8 mouse cellular contexts compared by ENCODE assay signal in the genomic region with DNA sequence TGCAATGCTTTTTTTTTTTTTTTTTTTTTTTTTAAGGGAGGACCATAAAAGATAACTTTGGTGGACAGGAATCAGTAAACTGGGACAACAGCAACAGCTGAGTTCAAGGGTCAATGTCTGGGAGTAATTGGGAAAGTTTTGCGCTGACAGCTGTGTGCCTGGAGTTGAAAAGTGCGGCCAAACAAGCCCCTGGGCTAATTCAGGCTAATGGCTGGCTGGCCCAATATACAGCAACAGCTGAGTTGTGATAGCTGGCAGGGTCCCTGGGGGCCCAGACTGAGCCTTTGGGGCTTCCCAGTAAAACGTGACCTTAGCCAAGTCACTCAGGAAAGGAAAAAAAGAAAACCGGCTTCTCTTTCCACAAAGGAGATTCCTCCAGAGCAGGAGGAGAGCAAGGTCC. TPM values are rescaled to one million over a fixed set of nuclear protein-coding genes. Genes with fewer than 3 reads are reported as not detected.
DNase-seq lines count a peak whose midpoint lies in the region; ATAC-seq lines count a peak whose summit lies in the region.

No protein-coding gene starts in this region.

- peak; percentile 57 for DNase-seq in embryo, embryonic 9.5 days (ENCODE audit: extremely low spot score)
- DNase-seq in forelimb bud, embryonic 11.5 days (ENCODE audit: low read depth, low spot score) = peak; percentile 70
- DNase-seq in heart, postnatal 36 days = peak; percentile 50 to 57
- no peak for DNase-seq in cerebellum, postnatal 25 days
- no peak for DNase-seq in spleen, adult 12 weeks (ENCODE audit: low spot score)
- DNase-seq in c-Kit-positive CD71-positive TER-119-positive erythroid progenitor cells, embryonic 14.5 days (ENCODE audit: low spot score) = no peak

- H3K27ac ChIP-seq in liver, embryonic 12.5 days = no peak overlapping the region

- no peak overlapping the region for H3K9ac ChIP-seq in liver, embryonic 12.5 days

- H3K4me2 ChIP-seq in liver, embryonic 12.5 days = peak overlapping the region; percentile 70; the same call in 1 of the 2 replicates

- H3K36me3 ChIP-seq in liver, embryonic 12.5 days = no peaks in the 10 kb centered on the region

- H3K4me1 ChIP-seq in liver, embryonic 12.5 days = peaks cover 38% of the 10 kb centered on the region

- H3K4me3 ChIP-seq in liver, embryonic 12.5 days = no peak overlapping the region

- 38% methylated on average over 4 of the region's 4 CpGs for WGBS in liver, embryonic 12.5 days (ENCODE audit: insufficient replicate concordance)

- peaks cover 79% of the 10 kb centered on the region for H3K27me3 ChIP-seq in liver, embryonic 12.5 days (replicated peaks)

- intact Hi-C loops in heart, postnatal 36 days (cut with DNase I) = no loop called here

- no peaks in the 10 kb centered on the region for H3K9me3 ChIP-seq in liver, embryonic 12.5 days (replicated peaks)

- no peak for ATAC-seq in liver, embryonic 12.5 days
- ATAC-seq in cerebellum, adult (ENCODE audit: insufficient number of reproducible peaks, low FRiP score, low TSS enrichment) = no peak

RNA-seq across cellular contexts. Expression of a gene that starts 0.8 kb away (rescaled TPM):
- total RNA-seq in heart, postnatal 36 days (2021) = 100 to 1,000 TPM in 1 of 2 experiments, 10 to 100 TPM in 1; 88.9 to 132 TPM
- 32.6 and 33.5 TPM in 2 replicates for polyA plus RNA-seq in liver, embryonic 12.5 days (2016; fragmentation: Nextera tagmentation; extraction: Ambion mirVana)

RNA-seq across cellular contexts. Expression of a gene that starts 8.4 kb away (rescaled TPM):
- total RNA-seq in heart, postnatal 36 days (2021) = 10 to 100 TPM; 84.6 to 95.8 TPM
- polyA plus RNA-seq in liver, embryonic 12.5 days (2016; fragmentation: Nextera tagmentation; extraction: Ambion mirVana) = 106 TPM in 2 replicates

RNA-seq across cellular contexts. Expression of a gene that starts 15.3 kb away (rescaled TPM):
- 10 to 100 TPM; 18.5 to 19.8 TPM for total RNA-seq in heart, postnatal 36 days (2021)
- 11.3 and 12.3 TPM in 2 replicates for polyA plus RNA-seq in liver, embryonic 12.5 days (2016; fragmentation: Nextera tagmentation; extraction: Ambion mirVana)

RNA-seq across cellular contexts. Expression of a gene that starts 18.8 kb away (rescaled TPM):
- 10 to 100 TPM; 34.8 to 36.7 TPM for total RNA-seq in heart, postnatal 36 days (2021)
- 9.8 and 10.3 TPM in 2 replicates for polyA plus RNA-seq in liver, embryonic 12.5 days (2016; fragmentation: Nextera tagmentation; extraction: Ambion mirVana)

RNA-seq across cellular contexts. Expression of a gene that starts 33.7 kb away (rescaled TPM):
- under 1 TPM; 0.11 to 0.35 TPM for total RNA-seq in heart, postnatal 36 days (2021)
- polyA plus RNA-seq in liver, embryonic 12.5 days (2016; fragmentation: Nextera tagmentation; extraction: Ambion mirVana) = 0.74 and 1.3 TPM in 2 replicates

Comparison
In these comparisons a context has a peak if more than half of its experiments do, and no peak if none do; other contexts are left out.
1. DNase-seq: peak in embryo, embryonic 9.5 days (single experiment), forelimb bud, embryonic 11.5 days (single experiment) and heart, postnatal 36 days (2 of 2); none in cerebellum, postnatal 25 days (0 of 2), spleen, adult 12 weeks (single experiment) and c-Kit-positive CD71-positive TER-119-positive erythroid progenitor cells, embryonic 14.5 days (single experiment).